Mouse (Mus musculus): ENCODE data around the gene Plxdc1. TPM values are rescaled to one million over a fixed set of nuclear protein-coding genes. Genes with fewer than 3 reads are reported as not detected.

Plxdc1 gene
- polyA plus RNA-seq, 1 experiment from 2014 or later, result 0.44 TPM

DNA sequence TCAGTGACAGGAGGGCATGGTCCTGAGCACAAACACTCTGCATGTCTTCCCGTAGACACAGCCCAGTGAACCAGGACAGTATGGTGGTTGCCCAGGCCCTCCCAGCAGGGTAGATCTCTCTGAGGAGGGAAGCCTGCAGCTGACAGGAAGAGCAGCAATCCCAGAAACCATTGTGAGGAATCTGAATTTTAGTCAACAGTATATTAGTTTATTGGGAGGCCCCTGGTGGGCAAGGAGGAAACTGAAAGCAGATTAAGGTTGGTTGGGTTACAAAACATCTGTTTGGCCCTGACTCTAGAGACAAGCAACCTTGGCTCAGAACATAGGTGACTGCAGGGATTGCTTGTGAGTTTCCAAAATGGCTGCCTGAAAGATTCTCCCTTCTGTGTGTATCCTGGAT is 2.3 kb downstream of the Plxdc1 start:
- Histone ChIP-seq H3K27ac (replicated peaks) (no peak overlapping the region), H3K9ac (no peak overlapping the region), H3K4me2 (no peak overlapping the region), H3K4me3 (no peak overlapping the region), H3K27me3 (replicated peaks) (peaks cover 61% of the 10 kb centered on the region), H3K4me1 (peaks cover 19% of the 10 kb centered on the region), H3K9me3 (no peaks in the 10 kb centered on the region), H3K36me3 (no peaks in the 10 kb centered on the region)
- no peak for ATAC-seq (ENCODE audit: extremely low read depth, insufficient number of reproducible peaks, low FRiP score, low TSS enrichment)
- 92% methylated on average over 1 of the region's 1 CpGs for WGBS

- Histone ChIP-seq H3K36me3 (no peaks in the 10 kb centered on the region), H3K9ac (no peak overlapping the region), H3K27ac (replicated peaks) (no peak overlapping the region), H3K9me3 (no peaks in the 10 kb centered on the region), H3K4me1 (peaks cover 19% of the 10 kb centered on the region), H3K4me2 (no peak overlapping the region), H3K4me3 (no peak overlapping the region), H3K27me3 (replicated peaks) (peaks cover 63% of the 10 kb centered on the region)
- no peak for ATAC-seq (ENCODE audit: extremely low read depth, insufficient number of reproducible peaks, low FRiP score, low TSS enrichment)
- WGBS, result 84% methylated on average over 3 of the region's 3 CpGs
Observed at GRCm38 (mm10) chr11:97983506-97983905, 2.7 kb downstream of the Plxdc1 start.

DNA sequence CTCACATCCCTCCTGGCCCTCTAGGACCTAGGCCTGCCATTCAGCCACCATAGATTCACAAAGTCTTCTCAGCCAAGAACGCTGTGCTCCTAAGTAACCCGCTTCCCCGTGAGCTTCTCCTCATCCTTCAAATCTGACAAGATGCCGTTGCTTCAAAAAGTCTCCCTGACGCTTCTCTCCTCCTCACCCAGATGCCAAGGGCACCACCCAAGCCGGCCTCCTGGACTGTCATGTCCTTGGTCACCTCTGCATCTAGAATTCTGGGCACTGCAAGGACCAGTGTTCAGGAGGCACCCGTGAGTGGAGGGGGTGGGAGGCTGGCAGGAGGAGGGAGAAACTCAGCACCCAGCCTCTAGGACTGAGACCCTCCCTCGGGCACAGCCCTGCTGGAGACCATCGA is 3.5 kb downstream of the Plxdc1 start:
- WGBS, result 76% methylated on average over 9 of the region's 9 CpGs
- H3K27me3 ChIP-seq (replicated peaks), result peaks cover 67% of the 10 kb centered on the region
- ATAC-seq (ENCODE audit: extremely low read depth, insufficient number of reproducible peaks, low FRiP score, low TSS enrichment), result no peak
- no peak overlapping the region for H3K4me3 ChIP-seq
- no peaks in the 10 kb centered on the region for H3K9me3 ChIP-seq
- H3K4me2 ChIP-seq, result no peak overlapping the region
- peaks cover 19% of the 10 kb centered on the region for H3K4me1 ChIP-seq
- no peak overlapping the region for H3K27ac ChIP-seq (replicated peaks)
- H3K36me3 ChIP-seq, result no peaks in the 10 kb centered on the region
- no peak overlapping the region for H3K9ac ChIP-seq

DNA sequence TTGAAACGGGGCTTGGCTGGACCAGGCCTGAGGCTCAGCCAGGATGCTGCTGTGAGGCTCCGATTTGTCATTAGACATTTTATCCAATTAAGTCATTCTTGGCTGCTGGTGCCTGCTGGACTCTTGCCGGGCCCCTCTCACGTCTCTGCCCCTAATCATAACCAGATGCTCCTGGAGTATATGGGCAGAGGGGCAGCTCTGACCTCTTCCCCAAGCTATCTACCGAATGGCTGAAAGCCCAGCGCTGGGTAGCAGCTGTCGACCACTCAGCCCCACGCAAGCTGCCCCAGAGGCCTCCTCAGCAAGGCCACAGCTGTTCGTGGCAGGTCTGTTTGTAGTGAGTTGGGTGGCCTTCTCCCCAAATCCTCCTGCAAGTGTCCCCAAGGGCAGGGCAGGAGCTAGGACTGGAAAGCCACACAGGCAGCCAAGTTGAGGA is 5.7 kb downstream of the Plxdc1 start:
- H3K4me1 ChIP-seq, result peaks cover 4% of the 10 kb centered on the region; the same call in 1 of the 2 replicates
- H3K4me3 ChIP-seq, result no peak overlapping the region
- ATAC-seq (ENCODE audit: extremely low read depth, insufficient number of reproducible peaks, low FRiP score, low TSS enrichment), result no peak
- H3K4me2 ChIP-seq, result no peak overlapping the region
- H3K27me3 ChIP-seq (replicated peaks), result peaks cover 57% of the 10 kb centered on the region
- no peaks in the 10 kb centered on the region for H3K36me3 ChIP-seq
- 49% methylated on average over 9 of the region's 9 CpGs for WGBS
- no peak overlapping the region for H3K27ac ChIP-seq (replicated peaks)
- no peaks in the 10 kb centered on the region for H3K9me3 ChIP-seq
- no peak overlapping the region for H3K9ac ChIP-seq

- Histone ChIP-seq H3K4me1 (peaks cover 2% of the 10 kb centered on the region; the same call in 1 of the 2 replicates), H3K27me3 (replicated peaks) (peaks cover 51% of the 10 kb centered on the region), H3K9me3 (no peaks in the 10 kb centered on the region), H3K4me3 (no peak overlapping the region), H3K9ac (no peak overlapping the region), H3K27ac (replicated peaks) (no peak overlapping the region), H3K36me3 (no peaks in the 10 kb centered on the region), H3K4me2 (no peak overlapping the region)
- WGBS, result 60% methylated on average over 10 of the region's 10 CpGs
- no peak for ATAC-seq (ENCODE audit: extremely low read depth, insufficient number of reproducible peaks, low FRiP score, low TSS enrichment)
Observed at GRCm38 (mm10) chr11:97979824-97980495, 6.3 kb downstream of the Plxdc1 start.

GRCm38 (mm10) chr11:97978392-97978791 is 7.9 kb downstream of the Plxdc1 start:
- Histone ChIP-seq H3K36me3 (no peaks in the 10 kb centered on the region), H3K27ac (replicated peaks) (no peak overlapping the region), H3K4me1 (peaks cover 2% of the 10 kb centered on the region; the same call in 1 of the 2 replicates), H3K9me3 (no peaks in the 10 kb centered on the region), H3K9ac (no peak overlapping the region), H3K27me3 (replicated peaks) (peaks cover 36% of the 10 kb centered on the region), H3K4me3 (no peak overlapping the region), H3K4me2 (no peak overlapping the region)
- ATAC-seq (ENCODE audit: extremely low read depth, insufficient number of reproducible peaks, low FRiP score, low TSS enrichment), result no peak
- WGBS, result 68% methylated on average over 13 of the region's 13 CpGs

GRCm38 (mm10) chr11:97977797-97978196 is 8.4 kb downstream of the Plxdc1 start:
- Histone ChIP-seq H3K36me3 (no peaks in the 10 kb centered on the region), H3K27me3 (replicated peaks) (peaks cover 32% of the 10 kb centered on the region), H3K27ac (replicated peaks) (no peak overlapping the region), H3K9ac (no peak overlapping the region), H3K4me1 (peaks cover 2% of the 10 kb centered on the region; the same call in 1 of the 2 replicates), H3K4me3 (no peak overlapping the region), H3K4me2 (no peak overlapping the region), H3K9me3 (no peaks in the 10 kb centered on the region)
- 58% methylated on average over 5 of the region's 5 CpGs for WGBS
- no peak for ATAC-seq (ENCODE audit: extremely low read depth, insufficient number of reproducible peaks, low FRiP score, low TSS enrichment)

- H3K27ac ChIP-seq (replicated peaks), result no peak overlapping the region
- peaks cover 11% of the 10 kb centered on the region for H3K4me1 ChIP-seq
- H3K4me2 ChIP-seq, result no peak overlapping the region
- no peak for ATAC-seq (ENCODE audit: extremely low read depth, insufficient number of reproducible peaks, low FRiP score, low TSS enrichment)
- H3K27me3 ChIP-seq (replicated peaks), result peaks cover 20% of the 10 kb centered on the region
- 73% methylated on average over 5 of the region's 5 CpGs for WGBS
- no peaks in the 10 kb centered on the region for H3K36me3 ChIP-seq
- no peak overlapping the region for H3K4me3 ChIP-seq
- H3K9ac ChIP-seq, result no peak overlapping the region
- no peaks in the 10 kb centered on the region for H3K9me3 ChIP-seq
Observed at GRCm38 (mm10) chr11:97974746-97975145, 11.5 kb downstream of the Plxdc1 start.

- no peak for ATAC-seq (ENCODE audit: extremely low read depth, insufficient number of reproducible peaks, low FRiP score, low TSS enrichment)
- Histone ChIP-seq H3K9ac (no peak overlapping the region), H3K27ac (replicated peaks) (no peak overlapping the region), H3K4me3 (no peak overlapping the region), H3K4me2 (no peak overlapping the region), H3K9me3 (no peaks in the 10 kb centered on the region), H3K27me3 (replicated peaks) (peaks cover 24% of the 10 kb centered on the region), H3K36me3 (no peaks in the 10 kb centered on the region), H3K4me1 (peaks cover 11% of the 10 kb centered on the region)
- WGBS, result 85% methylated on average over 5 of the region's 5 CpGs
Observed at GRCm38 (mm10) chr11:97974141-97974540, 12.1 kb downstream of the Plxdc1 start.

DNA sequence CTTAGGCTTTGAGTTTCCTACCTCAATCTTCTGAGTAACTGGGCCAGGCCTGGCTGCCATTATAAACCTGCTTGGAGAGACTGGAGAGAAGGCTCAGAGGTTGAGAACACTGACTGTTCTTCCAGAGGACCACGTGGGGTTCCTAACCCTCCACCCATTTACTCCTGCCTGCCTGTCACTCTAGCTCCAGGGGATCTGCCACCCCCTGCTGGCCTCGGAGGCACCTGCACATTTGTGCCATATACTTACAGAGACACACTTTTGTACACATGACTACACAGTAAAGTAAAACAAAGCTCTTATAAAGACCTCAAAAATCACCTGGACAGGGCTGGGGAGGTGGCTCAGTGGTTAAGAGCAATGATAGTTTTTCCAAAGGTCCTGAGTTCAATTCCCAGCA is 13.8 kb downstream of the Plxdc1 start:
- 75% methylated on average over 2 of the region's 2 CpGs for WGBS
- no peaks in the 10 kb centered on the region for H3K36me3 ChIP-seq
- no peak overlapping the region for H3K27ac ChIP-seq (replicated peaks)
- H3K4me2 ChIP-seq, result no peak overlapping the region
- H3K27me3 ChIP-seq (replicated peaks), result peaks cover 27% of the 10 kb centered on the region
- H3K4me3 ChIP-seq, result no peak overlapping the region
- H3K9ac ChIP-seq, result no peak overlapping the region
- H3K4me1 ChIP-seq, result peaks cover 13% of the 10 kb centered on the region
- H3K9me3 ChIP-seq, result no peaks in the 10 kb centered on the region
- ATAC-seq (ENCODE audit: extremely low read depth, insufficient number of reproducible peaks, low FRiP score, low TSS enrichment), result no peak

- 9% methylated on average over 7 of the region's 7 CpGs for WGBS
- no peak for ATAC-seq (ENCODE audit: extremely low read depth, insufficient number of reproducible peaks, low FRiP score, low TSS enrichment)
- peak overlapping the region; percentile 45 for H3K4me2 ChIP-seq
- H3K27me3 ChIP-seq (replicated peaks), result peaks cover 35% of the 10 kb centered on the region
- H3K9ac ChIP-seq, result no peak overlapping the region
- peaks cover 21% of the 10 kb centered on the region for H3K4me1 ChIP-seq
- H3K9me3 ChIP-seq, result no peaks in the 10 kb centered on the region
- no peaks in the 10 kb centered on the region for H3K36me3 ChIP-seq
- H3K27ac ChIP-seq (replicated peaks), result no peak overlapping the region
- no peak overlapping the region for H3K4me3 ChIP-seq
Observed at GRCm38 (mm10) chr11:97971232-97971631, 15.0 kb downstream of the Plxdc1 start.

DNA sequence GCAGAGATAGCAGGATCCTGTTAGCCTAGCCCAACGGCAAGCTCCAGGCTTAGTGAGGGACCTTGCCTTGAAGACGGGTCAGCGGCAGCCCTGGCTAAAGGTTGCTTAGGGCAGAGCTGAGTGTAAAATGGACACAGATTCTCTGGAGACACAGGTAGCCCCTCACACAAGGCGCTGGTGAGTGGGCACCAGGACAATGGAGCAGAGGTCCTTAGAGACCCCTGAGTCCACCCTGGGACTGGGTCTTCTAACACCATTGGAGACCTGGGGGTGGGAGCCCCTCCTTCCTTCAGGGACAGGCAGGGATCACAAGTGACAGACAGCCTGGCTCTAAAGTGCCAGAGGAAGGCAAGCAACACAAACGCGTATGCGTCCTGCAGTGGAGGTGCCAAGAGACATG is 15.5 kb downstream of the Plxdc1 start:
- Histone ChIP-seq H3K27me3 (replicated peaks) (peaks cover 32% of the 10 kb centered on the region), H3K4me1 (peaks cover 21% of the 10 kb centered on the region), H3K9ac (no peak overlapping the region), H3K27ac (replicated peaks) (no peak overlapping the region), H3K9me3 (no peaks in the 10 kb centered on the region), H3K36me3 (no peaks in the 10 kb centered on the region), H3K4me2 (peak overlapping the region; percentile 45), H3K4me3 (no peak overlapping the region)
- WGBS, result 64% methylated on average over 7 of the region's 7 CpGs
- no peak for ATAC-seq (ENCODE audit: extremely low read depth, insufficient number of reproducible peaks, low FRiP score, low TSS enrichment)

Measured in heart, embryonic 13.5 days (tissue).